Mouse (Mus musculus): Measurements from ENCODE around the gene Oaz2. TPM values are rescaled to one million over a fixed set of nuclear protein-coding genes. Genes with fewer than 3 reads are reported as not detected.
A peak's percentile ranks its signal among the peaks of the same experiment; 100 is the strongest.

Gene Oaz2
- total and polyA plus RNA-seq, 2 experiments from 2014 or later, result 293 to 350 TPM

GRCm38 (mm10) chr9:65661493-65661892 lies 6.3 kb upstream of the Oaz2 start:
- ATAC-seq (ENCODE audit: insufficient read depth, low read depth) (no peak), DNase-seq (ENCODE audit: low spot score) (no peak)
- no peaks in the 10 kb centered on the region for H3K4me1 ChIP-seq (ENCODE audit: control insufficient read depth, insufficient read depth)
- no peak for TF ChIP-seq EP300 (IDR thresholded peaks at IDR 0.05; ENCODE audit: low read depth)
- no peak for TF ChIP-seq CTCF (IDR thresholded peaks at IDR 0.05; ENCODE audit: low read depth)
- H3K9me3 ChIP-seq (replicated peaks; ENCODE audit: control insufficient read depth, low read length), result no peaks in the 10 kb centered on the region
- no peaks in the 10 kb centered on the region for H3K36me3 ChIP-seq (replicated peaks; ENCODE audit: control insufficient read depth, insufficient read depth, low read length)
- no peak overlapping the region for H3K4me3 ChIP-seq (ENCODE audit: low read depth, low read length)
- no peak overlapping the region for H3K9ac ChIP-seq (replicated peaks; ENCODE audit: low read depth, low read length)
- no peak overlapping the region for H3K4me2 ChIP-seq (ENCODE audit: low read depth, low read length)
- H3K27ac ChIP-seq (ENCODE audit: low read depth), result no peak overlapping the region
- no peaks in the 10 kb centered on the region for H3K27me3 ChIP-seq (ENCODE audit: control insufficient read depth, insufficient read depth, low read length)
- WGBS, result 68% methylated on average over 1 of the region's 1 CpGs

GRCm38 (mm10) chr9:65664163-65664562 lies 3.6 kb upstream of the Oaz2 start:
- H3K27ac ChIP-seq (ENCODE audit: low read depth), result no peak overlapping the region
- H3K9me3 ChIP-seq (replicated peaks; ENCODE audit: control insufficient read depth, low read length), result no peaks in the 10 kb centered on the region
- no peak for DNase-seq (ENCODE audit: low spot score)
- ATAC-seq (ENCODE audit: insufficient read depth, low read depth), result peak; percentile 51; the same call in 1 of the 2 replicates
- no peak overlapping the region for H3K9ac ChIP-seq (replicated peaks; ENCODE audit: low read depth, low read length)
- no peaks in the 10 kb centered on the region for H3K36me3 ChIP-seq (replicated peaks; ENCODE audit: control insufficient read depth, insufficient read depth, low read length)
- no peak overlapping the region for H3K4me3 ChIP-seq (ENCODE audit: low read depth, low read length)
- WGBS, result 0% methylated on average over 3 of the region's 3 CpGs
- TF ChIP-seq CTCF (IDR thresholded peaks at IDR 0.05; ENCODE audit: low read depth) (peak; percentile 89), EP300 (IDR thresholded peaks at IDR 0.05; ENCODE audit: low read depth) (no peak)
- H3K4me1 ChIP-seq (ENCODE audit: control insufficient read depth, insufficient read depth), result no peaks in the 10 kb centered on the region
- no peak overlapping the region for H3K4me2 ChIP-seq (ENCODE audit: low read depth, low read length)
- H3K27me3 ChIP-seq (ENCODE audit: control insufficient read depth, insufficient read depth, low read length), result no peaks in the 10 kb centered on the region

- H3K27ac ChIP-seq (ENCODE audit: low read depth), result no peak overlapping the region
- H3K4me1 ChIP-seq (ENCODE audit: control insufficient read depth, insufficient read depth), result no peaks in the 10 kb centered on the region
- no peak overlapping the region for H3K9ac ChIP-seq (replicated peaks; ENCODE audit: low read depth, low read length)
- 13% methylated on average over 5 of the region's 5 CpGs for WGBS
- ATAC-seq (ENCODE audit: insufficient read depth, low read depth), result no peak
- no peak overlapping the region for H3K4me3 ChIP-seq (ENCODE audit: low read depth, low read length)
- no peaks in the 10 kb centered on the region for H3K27me3 ChIP-seq (ENCODE audit: control insufficient read depth, insufficient read depth, low read length)
- H3K36me3 ChIP-seq (replicated peaks; ENCODE audit: control insufficient read depth, insufficient read depth, low read length), result no peaks in the 10 kb centered on the region
- H3K4me2 ChIP-seq (ENCODE audit: low read depth, low read length), result no peak overlapping the region
- TF ChIP-seq CTCF (IDR thresholded peaks at IDR 0.05; ENCODE audit: low read depth) (peak; percentile 77), EP300 (IDR thresholded peaks at IDR 0.05; ENCODE audit: low read depth) (no peak)
- peak; percentile 67 for DNase-seq (ENCODE audit: low spot score)
- no peaks in the 10 kb centered on the region for H3K9me3 ChIP-seq (replicated peaks; ENCODE audit: control insufficient read depth, low read length)
These were observed 1.8 kb upstream of the Oaz2 start for GRCm38 (mm10) chr9:65666042-65666441.

GRCm38 (mm10) chr9:65671431-65671931 lies 3.7 kb downstream of the Oaz2 start:
- H3K9ac ChIP-seq (replicated peaks; ENCODE audit: low read depth, low read length), result no peak overlapping the region; the same call in 1 of the 2 replicates
- no peaks in the 10 kb centered on the region for H3K27me3 ChIP-seq (ENCODE audit: control insufficient read depth, insufficient read depth, low read length)
- H3K36me3 ChIP-seq (replicated peaks; ENCODE audit: control insufficient read depth, insufficient read depth, low read length), result no peaks in the 10 kb centered on the region
- TF ChIP-seq EP300 (IDR thresholded peaks at IDR 0.05; ENCODE audit: low read depth), result 0 out of 2 replicates have a peak, but pooled peaks have one; percentile 24
- no peak for TF ChIP-seq CTCF (IDR thresholded peaks at IDR 0.05; ENCODE audit: low read depth)
- WGBS, result 33% methylated on average over 9 of the region's 9 CpGs
- no peak overlapping the region for H3K4me2 ChIP-seq (ENCODE audit: low read depth, low read length)
- H3K9me3 ChIP-seq (replicated peaks; ENCODE audit: control insufficient read depth, low read length), result no peaks in the 10 kb centered on the region
- peak overlapping the region; percentile 78 for H3K27ac ChIP-seq (ENCODE audit: low read depth)
- H3K4me3 ChIP-seq (ENCODE audit: low read depth, low read length), result no peak overlapping the region
- H3K4me1 ChIP-seq (ENCODE audit: control insufficient read depth, insufficient read depth), result peaks cover 7% of the 10 kb centered on the region
- DNase-seq (ENCODE audit: low spot score) (peak; percentile 65), ATAC-seq (ENCODE audit: insufficient read depth, low read depth) (peak; percentile 45)

GRCm38 (mm10) chr9:65672996-65673395 lies 5.2 kb downstream of the Oaz2 start:
- no peaks in the 10 kb centered on the region for H3K27me3 ChIP-seq (ENCODE audit: control insufficient read depth, insufficient read depth, low read length)
- H3K4me2 ChIP-seq (ENCODE audit: low read depth, low read length), result 0 out of 2 replicates have a peak overlapping the region, but pooled peaks have one; percentile 2
- H3K36me3 ChIP-seq (replicated peaks; ENCODE audit: control insufficient read depth, insufficient read depth, low read length), result no peaks in the 10 kb centered on the region
- H3K4me3 ChIP-seq (ENCODE audit: low read depth, low read length), result no peak overlapping the region
- no peaks in the 10 kb centered on the region for H3K9me3 ChIP-seq (replicated peaks; ENCODE audit: control insufficient read depth, low read length)
- H3K4me1 ChIP-seq (ENCODE audit: control insufficient read depth, insufficient read depth), result peaks cover 13% of the 10 kb centered on the region
- no peak overlapping the region for H3K9ac ChIP-seq (replicated peaks; ENCODE audit: low read depth, low read length)
- DNase-seq (ENCODE audit: low spot score), result peak; percentile 77
- TF ChIP-seq CTCF (IDR thresholded peaks at IDR 0.05; ENCODE audit: low read depth) (no peak), EP300 (IDR thresholded peaks at IDR 0.05; ENCODE audit: low read depth) (no peak)
- WGBS, result 15% methylated on average over 11 of the region's 11 CpGs
- peak overlapping the region; percentile 78 for H3K27ac ChIP-seq (ENCODE audit: low read depth)
- 0 out of 2 replicates have a peak, but pooled peaks have one; percentile 3 for ATAC-seq (ENCODE audit: insufficient read depth, low read depth)
